Mouse (Mus musculus): ENCODE measurements around the gene Krtap1-3. TPM values are rescaled to one million over a fixed set of nuclear protein-coding genes. Genes with fewer than 3 reads are reported as not detected.

Gene Krtap1-3
- not detected for polyA plus RNA-seq (2014; fragmentation: Illumina TruSeq; extraction: RNeasy Lipid Tissue Mini Kit (QIAGEN cat#74804))

DNA sequence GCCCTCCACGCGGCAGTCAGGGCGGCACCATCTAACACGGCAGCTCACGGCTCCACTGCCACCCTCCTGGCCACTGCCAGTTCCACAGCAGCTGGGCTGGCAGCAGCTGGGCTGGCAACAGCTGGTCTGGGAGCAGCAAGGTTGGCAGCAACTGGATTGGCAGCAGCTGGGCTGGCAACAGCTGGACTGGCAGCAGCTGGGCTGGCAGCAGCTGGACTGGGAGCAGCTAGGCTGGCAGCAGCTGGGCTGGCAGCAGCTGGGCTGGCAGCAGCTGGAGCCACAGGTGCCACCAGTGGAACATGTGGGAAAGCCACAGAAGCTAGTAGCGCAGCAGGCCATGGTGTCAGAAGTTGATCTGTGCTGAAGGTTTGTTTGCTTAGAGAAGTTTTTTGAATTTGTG is at the start of gene Krtap1-3:
Gene Krtap1-3, minus strand, starts transcription at position 359 of the 400 bp plus-strand sequence.

DNA sequence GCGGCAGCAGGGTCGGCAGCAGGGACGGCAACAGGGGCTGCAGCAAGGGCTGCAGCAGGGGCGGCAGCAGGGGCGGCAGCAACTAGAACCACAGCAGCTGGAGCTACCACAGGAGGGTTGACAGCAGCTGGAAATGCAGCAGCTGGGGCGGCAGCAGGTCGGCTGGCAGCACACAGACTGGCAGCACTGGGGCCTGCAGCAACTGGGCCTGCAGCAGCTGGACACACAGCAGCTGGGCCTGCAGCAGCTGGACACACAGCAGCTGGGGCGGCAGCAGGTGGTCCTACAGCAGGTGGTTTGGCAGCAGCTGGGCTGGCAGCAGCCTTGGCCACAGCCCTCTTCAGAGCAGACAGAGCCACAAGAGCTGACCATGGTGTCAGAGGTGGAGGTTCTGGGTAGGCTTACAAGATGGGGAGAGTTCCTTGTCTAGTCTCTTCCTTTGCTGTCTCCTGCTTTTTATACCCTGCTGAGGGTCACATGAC is 43.6 kb upstream of the Krtap1-3 start, which contains the start of gene Krtap4-2:
Gene Krtap4-2, minus strand, starts transcription at position 432 of the 482 bp plus-strand sequence.

DNA sequence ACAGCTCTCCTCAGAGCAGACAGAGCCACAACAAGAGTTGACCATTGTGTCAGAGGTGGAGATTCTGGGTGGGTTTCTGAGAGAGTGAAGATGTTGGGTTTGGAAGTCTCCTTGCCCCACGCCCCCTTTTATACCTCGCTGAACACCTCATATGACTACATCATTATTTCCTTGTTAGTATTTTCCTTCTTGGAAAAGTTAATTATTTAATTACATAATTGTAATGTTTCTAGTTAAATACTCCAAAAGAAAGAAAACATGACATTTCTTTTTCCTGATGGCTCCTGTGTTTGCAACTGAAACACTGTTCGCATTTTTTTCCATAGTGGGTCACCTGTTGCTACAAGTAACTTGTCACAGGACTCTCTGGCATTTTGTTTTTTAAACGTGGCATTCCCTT is 37.0 kb upstream of the Krtap1-3 start, which contains the start of gene Krtap4-1:
Gene Krtap4-1, minus strand, starts transcription at position 101 of the 400 bp plus-strand sequence.

DNA sequence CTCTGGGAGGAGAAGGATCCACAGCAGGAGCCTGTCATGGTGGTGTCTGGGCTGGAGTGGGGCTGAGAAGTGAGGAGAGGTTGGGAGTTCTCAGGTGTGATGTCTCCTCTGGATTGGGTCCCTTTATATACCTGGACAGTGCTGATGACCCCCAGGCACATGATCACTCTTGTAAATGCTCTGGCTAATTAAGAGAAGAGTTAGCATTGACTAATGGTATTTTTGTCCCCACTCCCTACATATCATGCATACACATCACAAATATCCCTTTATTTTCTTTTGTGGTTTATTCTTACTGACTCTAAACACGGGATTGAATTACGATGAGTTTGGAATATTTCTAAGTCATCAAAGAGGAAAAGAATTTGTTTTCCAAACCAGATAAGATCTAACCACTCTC is 29.2 kb upstream of the Krtap1-3 start, which contains the start of gene Gm11562:
Gene Gm11562, minus strand, starts transcription at position 101 of the 400 bp plus-strand sequence.

DNA sequence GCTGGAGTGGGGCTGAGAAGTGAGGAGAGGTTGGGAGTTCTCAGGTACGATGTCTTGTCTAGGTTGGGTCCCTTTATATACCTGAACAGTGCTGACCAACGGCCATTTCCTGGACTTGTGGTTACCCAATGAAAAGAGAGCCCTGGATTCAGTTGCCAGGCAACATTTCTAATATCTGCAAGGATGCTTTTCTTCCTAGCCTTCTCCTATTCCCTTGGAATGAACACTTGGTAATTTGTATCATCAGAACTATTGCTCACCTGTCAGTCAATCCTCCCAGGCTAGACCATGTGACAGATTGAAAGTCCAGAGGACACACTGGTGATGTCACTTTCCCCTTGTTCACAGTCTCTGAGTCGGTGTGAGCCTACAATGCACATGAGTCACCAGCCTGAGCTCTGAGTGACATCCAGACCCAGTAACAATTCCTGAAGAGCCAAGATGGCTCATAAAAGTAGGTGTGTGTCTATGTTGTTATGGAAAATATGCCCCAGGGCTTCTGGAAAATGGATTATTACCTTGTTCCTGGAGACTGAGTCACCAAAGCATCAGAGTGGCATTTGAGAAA is 23.7 kb upstream of the Krtap1-3 start, which contains the start of gene Krtap2-4:
Gene Krtap2-4, minus strand, starts transcription at position 51 of the 568 bp plus-strand sequence.

DNA sequence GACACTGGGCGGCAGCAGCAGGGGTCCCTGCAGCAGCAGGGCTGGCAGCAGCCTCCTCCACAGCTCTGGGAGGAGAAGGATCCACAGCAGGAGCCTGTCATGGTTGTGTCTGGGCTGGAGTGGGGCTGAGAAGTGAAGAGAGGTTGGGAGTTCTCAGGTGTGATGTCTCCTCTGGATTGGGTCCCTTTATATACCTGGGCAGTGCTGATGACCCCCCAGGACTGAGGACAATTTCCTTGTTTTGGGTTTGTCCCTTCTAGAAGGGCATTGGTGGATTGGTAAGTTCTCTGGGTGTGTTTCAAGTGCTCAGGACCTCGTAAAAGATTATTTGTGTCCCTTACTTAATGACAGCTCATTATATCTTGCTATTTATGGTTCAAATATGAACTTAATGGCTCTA is 18.9 kb upstream of the Krtap1-3 start, which contains the start of gene Gm11937:
Gene Gm11937, minus strand, starts transcription at position 101 of the 400 bp plus-strand sequence.

DNA sequence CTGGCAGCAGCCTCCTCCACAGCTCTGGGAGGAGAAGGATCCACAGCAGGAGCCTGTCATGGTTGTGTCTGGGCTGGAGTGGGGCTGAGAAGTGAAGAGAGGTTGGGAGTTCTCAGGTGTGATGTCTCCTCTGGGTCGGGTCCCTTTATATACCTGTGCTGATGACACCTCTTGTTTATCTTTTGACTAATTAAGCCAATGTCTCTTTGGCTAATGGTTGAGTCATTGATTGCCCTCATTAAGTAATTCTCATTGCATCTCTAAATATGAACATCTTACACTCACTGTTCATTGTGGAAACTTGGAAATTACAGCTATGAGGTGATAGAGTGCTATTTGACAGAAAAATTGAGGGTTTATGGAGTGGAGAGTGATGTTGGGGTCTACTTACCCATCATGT is 12.1 kb upstream of the Krtap1-3 start, which contains the start of gene Gm11938:
Gene Gm11938, minus strand, starts transcription at position 101 of the 400 bp plus-strand sequence.

DNA sequence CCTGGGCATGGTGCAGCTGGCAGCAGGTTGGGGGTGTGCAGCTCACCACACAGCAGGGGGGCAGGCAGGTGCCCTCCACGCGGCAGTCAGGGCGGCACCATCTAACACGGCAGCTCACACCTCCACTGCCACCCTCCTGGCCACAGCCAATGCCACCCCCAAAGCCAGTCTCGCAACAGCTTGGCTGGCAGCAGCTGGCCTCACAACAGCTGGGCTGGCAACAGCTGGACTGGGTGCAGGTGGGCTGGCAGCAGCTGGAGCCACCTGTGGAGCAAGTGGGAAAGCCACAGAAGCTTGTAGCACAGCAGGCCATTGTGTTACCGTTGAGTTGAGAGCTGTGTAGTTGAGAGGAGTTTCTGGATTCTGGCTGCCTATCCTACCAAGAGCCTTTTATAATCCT is 6.6 kb upstream of the Krtap1-3 start, which contains the start of gene Krtap9-3:
Gene Krtap9-3, minus strand, starts transcription at position 364 of the 400 bp plus-strand sequence.

DNA sequence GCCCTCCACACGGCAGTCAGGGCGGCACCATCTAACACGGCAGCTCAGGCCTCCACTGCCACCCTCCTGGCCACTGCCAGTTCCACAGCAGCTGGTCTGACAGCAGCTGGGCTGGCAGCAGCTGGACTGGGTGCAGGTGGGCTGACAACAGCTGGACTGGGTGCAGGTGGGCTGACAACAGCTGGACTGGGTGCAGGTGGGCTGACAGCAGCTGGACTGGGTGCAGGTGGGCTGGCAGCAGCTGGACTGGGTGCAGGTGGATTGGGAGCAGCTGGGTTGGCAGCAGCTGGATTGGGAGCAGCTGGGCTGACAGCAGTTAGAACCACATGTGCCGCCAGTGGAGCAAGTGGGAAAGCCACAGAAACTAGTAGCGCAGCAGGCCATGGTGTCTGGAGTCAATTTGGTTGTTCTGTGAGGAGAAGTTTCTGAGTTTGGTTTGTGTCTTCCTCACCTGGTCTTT is 7.9 kb downstream of the Krtap1-3 start, which contains the start of gene Krtap1-4:
Gene Krtap1-4, minus strand, starts transcription at position 410 of the 460 bp plus-strand sequence.

DNA sequence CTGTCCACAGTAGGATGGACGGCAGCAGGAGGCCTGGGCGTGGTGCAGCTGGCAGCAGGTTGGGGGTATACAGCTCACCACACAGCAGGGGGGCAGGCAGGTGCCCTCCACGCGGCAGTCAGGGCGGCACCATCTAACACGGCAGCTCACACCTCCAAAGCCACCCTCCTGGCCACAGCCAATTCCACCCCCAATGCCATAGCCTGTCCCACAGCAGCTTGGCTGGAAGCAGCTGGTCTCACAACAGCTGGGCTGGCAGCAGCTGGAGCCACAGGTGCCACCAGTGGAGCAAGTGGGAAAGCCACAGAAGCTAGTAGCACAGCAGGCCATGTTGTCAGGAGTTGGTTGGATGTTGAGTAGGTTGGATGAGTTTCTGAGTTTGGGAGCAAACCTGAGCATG is 10.5 kb downstream of the Krtap1-3 start, which contains the start of gene Krtap1-5:
Gene Krtap1-5, minus strand, starts transcription at position 381 of the 400 bp plus-strand sequence.

DNA sequence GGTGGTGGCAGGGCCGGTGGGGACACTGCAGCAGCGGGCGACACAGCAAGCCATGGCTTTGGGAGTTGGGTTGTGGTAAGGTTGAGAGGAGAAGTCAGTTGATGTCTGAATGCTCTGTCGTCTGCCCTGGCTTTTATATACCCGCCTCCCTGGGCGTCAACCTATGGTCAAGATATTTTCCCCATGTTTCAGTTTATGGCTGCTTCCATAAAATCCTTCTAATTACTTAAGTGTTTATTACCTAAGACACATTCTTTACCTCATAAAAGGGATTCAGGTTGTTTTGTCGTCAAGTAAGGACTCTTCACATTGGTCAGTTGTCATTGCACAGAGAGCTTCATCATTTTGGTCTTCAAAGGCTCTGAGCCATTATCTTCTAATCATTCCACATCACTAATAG is 24.6 kb downstream of the Krtap1-3 start, which contains the start of gene Krtap3-1:
Gene Krtap3-1, minus strand, starts transcription at position 101 of the 400 bp plus-strand sequence.

DNA sequence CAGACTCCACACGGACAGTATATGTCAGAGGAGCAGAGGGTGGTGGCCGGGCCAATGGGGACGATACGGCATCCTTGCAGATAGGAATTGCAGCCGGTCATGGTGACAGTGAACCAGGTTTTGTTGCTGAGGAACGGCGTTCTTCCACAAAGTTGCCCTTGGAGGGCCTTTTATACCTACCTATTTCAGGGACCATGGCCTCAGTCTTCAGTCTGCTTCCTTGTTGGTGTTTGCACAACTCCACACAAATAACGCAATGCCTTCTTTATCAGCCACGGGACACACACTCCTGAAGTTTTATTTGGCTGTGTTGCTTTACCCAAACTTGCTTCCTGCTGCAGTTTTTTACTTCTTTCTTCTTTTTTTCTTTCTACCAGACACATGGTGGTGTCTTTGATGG is 31.8 kb downstream of the Krtap1-3 start, which contains the start of gene Gm11939:
Gene Gm11939, minus strand, starts transcription at position 101 of the 400 bp plus-strand sequence.

DNA sequence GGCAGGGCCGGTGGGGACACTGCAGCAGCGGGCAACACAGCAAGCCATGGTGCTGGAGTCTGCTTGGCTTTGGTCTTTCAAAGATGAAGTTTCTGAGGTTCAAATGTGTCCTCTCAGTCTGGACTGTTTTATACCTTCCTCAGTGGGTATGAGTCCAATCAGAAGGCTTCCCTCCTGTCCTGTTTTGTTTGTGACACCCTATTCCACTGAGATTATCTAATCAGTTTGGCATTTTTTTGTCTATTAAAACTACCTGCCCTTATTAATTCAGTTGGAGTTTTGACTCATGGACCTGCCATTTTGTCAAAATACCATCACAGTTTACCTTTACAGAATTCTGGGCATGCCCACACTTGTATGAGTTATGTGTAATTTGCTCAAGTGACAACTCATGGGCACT is 34.4 kb downstream of the Krtap1-3 start, which contains the start of gene Krtap3-2:
Gene Krtap3-2, minus strand, starts transcription at position 101 of the 400 bp plus-strand sequence.

DNA sequence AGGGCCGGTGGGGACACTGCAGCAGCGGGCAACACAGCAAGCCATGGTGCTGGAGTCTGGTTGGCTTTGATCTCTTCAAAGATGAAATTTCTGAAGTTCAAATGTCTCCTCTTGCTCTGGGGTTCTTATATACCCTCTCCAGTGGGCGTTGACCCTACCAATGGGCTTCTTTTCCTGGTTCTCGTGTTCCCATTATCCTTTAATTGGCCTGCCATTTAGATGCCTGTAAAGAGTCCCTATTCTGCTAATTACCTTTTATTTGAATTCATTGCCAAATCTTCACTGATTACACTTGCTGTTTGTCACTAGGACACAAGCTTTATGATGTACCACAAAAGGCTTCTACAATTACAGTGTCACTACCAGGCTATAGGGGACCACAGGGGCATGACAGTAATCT is 40.4 kb downstream of the Krtap1-3 start, which contains the start of gene Krtap3-3:
Gene Krtap3-3, minus strand, starts transcription at position 101 of the 400 bp plus-strand sequence.

Other genes with a start within 250 kb of the Krtap1-3 start
- gene Krt27, start 240.2 kb downstream of the Krtap1-3 start, polyA plus RNA-seq (2014; fragmentation: Illumina TruSeq; extraction: RNeasy Lipid Tissue Mini Kit (QIAGEN cat#74804)): not detected
- not detected for gene Krt28, start 216.4 kb downstream of the Krtap1-3 start, polyA plus RNA-seq (2014; fragmentation: Illumina TruSeq; extraction: RNeasy Lipid Tissue Mini Kit (QIAGEN cat#74804))
- 13.0 TPM for gene Krt10, start 202.0 kb downstream of the Krtap1-3 start, polyA plus RNA-seq (2014; fragmentation: Illumina TruSeq; extraction: RNeasy Lipid Tissue Mini Kit (QIAGEN cat#74804))
- not detected for gene Krt12, start 169.1 kb downstream of the Krtap1-3 start, polyA plus RNA-seq (2014; fragmentation: Illumina TruSeq; extraction: RNeasy Lipid Tissue Mini Kit (QIAGEN cat#74804))
- 3.6 TPM for gene Krt20, start 153.2 kb downstream of the Krtap1-3 start, polyA plus RNA-seq (2014; fragmentation: Illumina TruSeq; extraction: RNeasy Lipid Tissue Mini Kit (QIAGEN cat#74804))
- gene Krt23, start 98.2 kb downstream of the Krtap1-3 start, polyA plus RNA-seq (2014; fragmentation: Illumina TruSeq; extraction: RNeasy Lipid Tissue Mini Kit (QIAGEN cat#74804)): 0.29 TPM
- gene Krt39, start 70.0 kb downstream of the Krtap1-3 start, polyA plus RNA-seq (2014; fragmentation: Illumina TruSeq; extraction: RNeasy Lipid Tissue Mini Kit (QIAGEN cat#74804)): not detected
- gene Krt40, start 48.2 kb downstream of the Krtap1-3 start, polyA plus RNA-seq (2014; fragmentation: Illumina TruSeq; extraction: RNeasy Lipid Tissue Mini Kit (QIAGEN cat#74804)): not detected
- gene Krtap3-3, start 40.5 kb downstream of the Krtap1-3 start, polyA plus RNA-seq (2014; fragmentation: Illumina TruSeq; extraction: RNeasy Lipid Tissue Mini Kit (QIAGEN cat#74804)): not detected
- gene Krtap3-2, start 34.5 kb downstream of the Krtap1-3 start, polyA plus RNA-seq (2014; fragmentation: Illumina TruSeq; extraction: RNeasy Lipid Tissue Mini Kit (QIAGEN cat#74804)): not detected
- gene Gm11939, start 31.9 kb downstream of the Krtap1-3 start, polyA plus RNA-seq (2014; fragmentation: Illumina TruSeq; extraction: RNeasy Lipid Tissue Mini Kit (QIAGEN cat#74804)): not detected
- not detected for gene Krtap3-1, start 24.7 kb downstream of the Krtap1-3 start, polyA plus RNA-seq (2014; fragmentation: Illumina TruSeq; extraction: RNeasy Lipid Tissue Mini Kit (QIAGEN cat#74804))
- not detected for gene Krtap1-5, start 10.3 kb downstream of the Krtap1-3 start, polyA plus RNA-seq (2014; fragmentation: Illumina TruSeq; extraction: RNeasy Lipid Tissue Mini Kit (QIAGEN cat#74804))
- gene Krtap1-4, start 7.7 kb downstream of the Krtap1-3 start, polyA plus RNA-seq (2014; fragmentation: Illumina TruSeq; extraction: RNeasy Lipid Tissue Mini Kit (QIAGEN cat#74804)): not detected
- gene Krtap9-3, start 6.8 kb upstream of the Krtap1-3 start, polyA plus RNA-seq (2014; fragmentation: Illumina TruSeq; extraction: RNeasy Lipid Tissue Mini Kit (QIAGEN cat#74804)): not detected
- gene Gm11938, start 12.0 kb upstream of the Krtap1-3 start, polyA plus RNA-seq (2014; fragmentation: Illumina TruSeq; extraction: RNeasy Lipid Tissue Mini Kit (QIAGEN cat#74804)): not detected
- not detected for gene Gm11937, start 18.9 kb upstream of the Krtap1-3 start, polyA plus RNA-seq (2014; fragmentation: Illumina TruSeq; extraction: RNeasy Lipid Tissue Mini Kit (QIAGEN cat#74804))
- gene Krtap2-4, start 23.5 kb upstream of the Krtap1-3 start, polyA plus RNA-seq (2014; fragmentation: Illumina TruSeq; extraction: RNeasy Lipid Tissue Mini Kit (QIAGEN cat#74804)): not detected
- gene Gm11562, start 29.1 kb upstream of the Krtap1-3 start, polyA plus RNA-seq (2014; fragmentation: Illumina TruSeq; extraction: RNeasy Lipid Tissue Mini Kit (QIAGEN cat#74804)): not detected
- gene Krtap4-1, start 36.9 kb upstream of the Krtap1-3 start, polyA plus RNA-seq (2014; fragmentation: Illumina TruSeq; extraction: RNeasy Lipid Tissue Mini Kit (QIAGEN cat#74804)): not detected
- gene Krtap4-2, start 43.7 kb upstream of the Krtap1-3 start, polyA plus RNA-seq (2014; fragmentation: Illumina TruSeq; extraction: RNeasy Lipid Tissue Mini Kit (QIAGEN cat#74804)): not detected
- not detected for gene Krtap4-7, start 52.8 kb upstream of the Krtap1-3 start, polyA plus RNA-seq (2014; fragmentation: Illumina TruSeq; extraction: RNeasy Lipid Tissue Mini Kit (QIAGEN cat#74804))
- not detected for gene Gm11555, start 58.9 kb upstream of the Krtap1-3 start, polyA plus RNA-seq (2014; fragmentation: Illumina TruSeq; extraction: RNeasy Lipid Tissue Mini Kit (QIAGEN cat#74804))
- not detected for gene Gm11563, start 67.6 kb upstream of the Krtap1-3 start, polyA plus RNA-seq (2014; fragmentation: Illumina TruSeq; extraction: RNeasy Lipid Tissue Mini Kit (QIAGEN cat#74804))
- not detected for gene Krtap4-6, start 74.6 kb upstream of the Krtap1-3 start, polyA plus RNA-seq (2014; fragmentation: Illumina TruSeq; extraction: RNeasy Lipid Tissue Mini Kit (QIAGEN cat#74804))
- gene Gm14190, start 99.4 kb upstream of the Krtap1-3 start, polyA plus RNA-seq (2014; fragmentation: Illumina TruSeq; extraction: RNeasy Lipid Tissue Mini Kit (QIAGEN cat#74804)): not detected
- not detected for gene Gm14180, start 143.0 kb upstream of the Krtap1-3 start, polyA plus RNA-seq (2014; fragmentation: Illumina TruSeq; extraction: RNeasy Lipid Tissue Mini Kit (QIAGEN cat#74804))
- gene Gm11595, start 181.6 kb upstream of the Krtap1-3 start, polyA plus RNA-seq (2014; fragmentation: Illumina TruSeq; extraction: RNeasy Lipid Tissue Mini Kit (QIAGEN cat#74804)): not detected
- gene Krtap4-8, start 189.4 kb upstream of the Krtap1-3 start, polyA plus RNA-seq (2014; fragmentation: Illumina TruSeq; extraction: RNeasy Lipid Tissue Mini Kit (QIAGEN cat#74804)): not detected
- gene Krtap4-9, start 193.9 kb upstream of the Krtap1-3 start, polyA plus RNA-seq (2014; fragmentation: Illumina TruSeq; extraction: RNeasy Lipid Tissue Mini Kit (QIAGEN cat#74804)): not detected
- gene Gm11596, start 202.1 kb upstream of the Krtap1-3 start, polyA plus RNA-seq (2014; fragmentation: Illumina TruSeq; extraction: RNeasy Lipid Tissue Mini Kit (QIAGEN cat#74804)): not detected
- not detected for gene Gm11569, start 207.6 kb upstream of the Krtap1-3 start, polyA plus RNA-seq (2014; fragmentation: Illumina TruSeq; extraction: RNeasy Lipid Tissue Mini Kit (QIAGEN cat#74804))
- not detected for gene Gm11554, start 213.1 kb upstream of the Krtap1-3 start, polyA plus RNA-seq (2014; fragmentation: Illumina TruSeq; extraction: RNeasy Lipid Tissue Mini Kit (QIAGEN cat#74804))
- not detected for gene Krtap4-13, start 218.6 kb upstream of the Krtap1-3 start, polyA plus RNA-seq (2014; fragmentation: Illumina TruSeq; extraction: RNeasy Lipid Tissue Mini Kit (QIAGEN cat#74804))
- gene Gm11564, start 224.3 kb upstream of the Krtap1-3 start, polyA plus RNA-seq (2014; fragmentation: Illumina TruSeq; extraction: RNeasy Lipid Tissue Mini Kit (QIAGEN cat#74804)): not detected
- not detected for gene 2300003K06Rik, start 246.7 kb upstream of the Krtap1-3 start, polyA plus RNA-seq (2014; fragmentation: Illumina TruSeq; extraction: RNeasy Lipid Tissue Mini Kit (QIAGEN cat#74804))

All from ovary, adult 10 weeks (tissue).